Mouse (Mus musculus) common myeloid progenitor, adult 5-6 weeks (primary cell): ENCODE results near the gene Tra2a. TPM values are rescaled to one million over a fixed set of nuclear protein-coding genes. Genes with fewer than 3 reads are reported as not detected.

Experiments
- ATAC-seq: replicated peaks from 2 replicates; pipeline ENCODE4 v1.8.0; 2016; ENCODE audit warnings: low read depth, mild to moderate bottlenecking, moderate TSS enrichment, inconsistent platforms; ENCODE audit not compliant: poor library complexity, severe bottlenecking
- total RNA-seq: library from RNA; stranded (forward); fragments of 200-1000, 187-1606 nt; gene quantifications from 2 replicates; pipeline ENCODE4 v1.2.3, GENCODE M21; 2017

Gene Tra2a
- total RNA-seq, 1 experiment from 2014 or later = 162 TPM

DNA sequence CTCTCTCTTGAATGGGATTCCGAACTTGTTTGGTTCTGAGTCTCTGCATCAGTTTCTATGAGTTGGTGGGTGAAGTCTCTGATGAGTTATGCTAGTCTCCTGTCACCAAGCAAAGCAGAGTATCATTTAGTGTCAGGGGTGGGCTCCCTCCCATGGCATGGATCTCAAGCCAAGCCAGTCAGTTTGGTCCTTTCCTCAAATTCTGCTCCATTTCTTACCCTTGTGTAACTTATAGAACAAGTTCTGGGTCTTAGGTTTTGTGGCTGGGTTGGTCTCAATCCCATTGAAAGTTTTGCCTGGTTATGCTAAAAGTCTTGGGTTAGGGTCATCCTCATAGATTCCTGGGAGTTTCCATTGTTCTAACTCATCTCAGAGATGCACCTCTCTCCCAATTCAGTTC is 21.5 kb downstream of the Tra2a start:
- no peak for ATAC-seq

DNA sequence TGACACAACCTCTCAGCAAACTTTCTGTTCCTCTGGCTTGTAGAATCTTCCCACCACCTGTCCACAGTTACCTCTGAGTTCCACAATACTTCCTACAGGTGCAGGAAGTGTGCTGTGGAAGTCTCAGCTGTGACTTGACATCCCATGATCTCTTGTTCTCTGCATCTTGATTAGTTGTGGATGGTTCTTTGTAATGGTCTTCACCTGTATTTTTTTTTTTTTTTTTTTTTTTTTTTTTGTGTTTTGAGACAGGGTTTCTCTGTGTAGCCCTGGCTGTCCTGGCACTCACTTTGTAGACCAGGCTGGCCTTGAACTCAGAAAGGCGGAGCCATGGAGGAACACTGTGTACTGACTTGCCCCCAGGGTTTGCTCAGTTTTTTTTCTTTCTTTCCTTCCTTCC is 22.3 kb downstream of the Tra2a start:
- no peak for ATAC-seq

DNA sequence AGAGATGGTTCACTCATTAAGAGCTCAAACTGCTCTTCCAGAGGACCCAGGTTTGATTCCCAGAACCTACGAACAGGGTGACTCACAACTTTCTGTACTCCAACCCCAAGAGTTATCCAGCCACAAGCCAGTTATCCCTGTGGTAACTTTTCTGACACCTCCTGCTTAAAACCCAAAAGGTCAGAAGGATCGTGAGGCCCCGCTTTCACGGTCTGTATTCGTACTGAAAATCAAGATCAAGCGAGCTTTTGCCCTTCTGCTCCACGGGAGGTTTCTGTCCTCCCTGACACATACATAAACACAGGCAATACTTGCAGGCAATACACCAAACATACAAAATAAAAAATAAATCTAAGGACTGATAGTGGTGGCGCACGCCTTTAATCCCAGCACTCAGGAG is 27.5 kb downstream of the Tra2a start:
- ATAC-seq = peak; percentile 100

DNA sequence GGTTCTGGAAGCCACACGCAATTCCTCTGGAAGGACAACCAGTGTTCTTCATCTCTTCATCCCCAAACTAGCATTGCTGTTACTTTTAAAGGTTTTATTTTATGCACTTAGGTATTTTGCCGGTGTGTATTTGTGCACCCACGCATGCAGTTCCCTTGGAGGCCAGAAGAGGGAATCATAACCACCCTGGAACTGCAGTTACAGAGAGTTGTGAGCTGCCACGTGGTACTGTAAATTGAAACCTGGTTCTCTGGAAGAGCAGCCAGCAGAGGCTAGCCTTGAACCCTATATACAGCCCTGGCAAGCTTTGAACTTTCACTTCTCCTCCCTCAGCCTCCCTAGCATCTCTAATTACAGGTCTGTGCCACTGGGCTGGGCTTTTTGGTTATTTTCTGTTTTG is 30.5 kb downstream of the Tra2a start:
- peak; percentile 76 for ATAC-seq

GRCm38 (mm10) chr6:49228126-49228679 is 35.6 kb downstream of the Tra2a start:
- peak; percentile 74 for ATAC-seq

- peak; percentile 87 for ATAC-seq
Observed at GRCm38 (mm10) chr6:49227184-49227735, 36.6 kb downstream of the Tra2a start.

DNA sequence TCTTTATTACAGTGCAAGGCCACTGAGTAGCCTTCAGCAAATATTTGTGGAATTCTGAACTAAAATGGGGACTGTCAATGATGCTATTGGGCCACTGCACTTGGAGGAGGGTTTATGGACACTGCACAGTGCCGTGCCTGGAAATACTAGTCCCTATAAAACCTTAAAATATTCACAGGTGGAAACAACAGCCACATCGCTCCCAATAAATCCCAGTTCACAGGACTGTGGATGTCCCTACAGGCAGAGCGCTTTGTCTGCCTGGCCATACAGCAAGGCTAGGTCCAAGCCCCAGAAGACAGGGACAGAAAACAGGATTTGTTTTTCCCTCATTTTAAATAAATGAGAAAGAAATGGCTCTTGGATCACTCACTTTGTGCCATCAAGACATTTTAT is 38.1 kb downstream of the Tra2a start:
- no peak for ATAC-seq

DNA sequence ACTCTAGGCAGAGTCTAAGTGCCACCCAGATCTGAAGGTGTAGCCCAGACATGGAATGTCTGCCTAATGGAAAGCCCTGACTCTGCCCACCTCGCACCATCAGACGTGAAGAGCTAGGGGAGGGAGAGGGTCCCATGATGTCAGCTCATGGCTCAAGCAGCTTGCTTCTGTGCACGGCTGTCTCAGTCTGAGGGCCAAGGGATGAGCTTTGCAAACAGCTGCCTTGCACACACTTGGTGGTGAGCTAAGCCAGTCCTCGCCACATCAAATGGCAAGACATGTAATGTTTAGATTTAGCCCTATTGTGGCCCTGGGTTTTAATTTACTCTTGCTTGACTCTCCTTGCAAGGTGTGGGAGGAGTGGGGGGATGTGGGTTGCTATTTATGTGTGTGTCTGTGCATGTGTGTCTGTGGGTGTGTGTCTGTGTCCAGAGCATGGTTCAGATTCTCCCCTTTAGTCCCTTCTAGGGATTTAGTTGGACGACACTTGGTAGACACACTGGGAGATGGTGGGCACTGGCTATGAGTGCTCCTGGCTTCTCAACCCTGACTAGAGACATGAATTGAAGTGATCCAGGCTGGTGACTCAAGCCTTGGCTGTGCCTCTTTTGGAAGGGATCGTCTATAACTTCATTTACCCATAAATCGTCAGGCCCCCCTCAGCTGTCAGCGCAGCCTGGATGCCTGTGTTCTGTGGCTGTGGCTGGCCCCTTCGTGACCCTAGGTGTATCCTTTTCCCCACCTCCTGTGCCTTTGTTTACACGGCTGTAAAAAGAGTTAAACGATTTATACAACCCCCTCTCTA is 38.7 kb downstream of the Tra2a start:
- ATAC-seq = no peak

DNA sequence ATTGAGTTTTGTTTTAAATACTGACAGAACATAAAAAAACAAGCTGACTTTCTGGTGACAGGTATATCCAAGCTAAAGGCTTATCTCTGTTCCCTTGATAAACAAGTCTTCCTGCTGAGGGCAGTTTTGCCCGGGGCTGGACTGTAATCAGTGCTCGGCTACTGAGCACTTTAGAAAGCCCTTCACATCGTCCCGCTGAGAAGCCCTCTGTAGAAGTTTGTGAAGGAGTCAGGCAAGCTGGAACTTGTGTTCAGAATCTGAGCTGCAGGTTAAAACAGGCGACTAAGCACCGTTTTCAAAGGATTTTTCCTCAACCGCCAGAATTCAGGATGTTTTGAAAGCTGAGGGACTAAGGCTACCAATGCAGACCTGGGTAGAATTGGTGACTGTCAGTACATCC is 41.9 kb downstream of the Tra2a start:
- ATAC-seq = no peak

- ATAC-seq = no peak
Observed at GRCm38 (mm10) chr6:49219920-49220604, 43.8 kb downstream of the Tra2a start.

DNA sequence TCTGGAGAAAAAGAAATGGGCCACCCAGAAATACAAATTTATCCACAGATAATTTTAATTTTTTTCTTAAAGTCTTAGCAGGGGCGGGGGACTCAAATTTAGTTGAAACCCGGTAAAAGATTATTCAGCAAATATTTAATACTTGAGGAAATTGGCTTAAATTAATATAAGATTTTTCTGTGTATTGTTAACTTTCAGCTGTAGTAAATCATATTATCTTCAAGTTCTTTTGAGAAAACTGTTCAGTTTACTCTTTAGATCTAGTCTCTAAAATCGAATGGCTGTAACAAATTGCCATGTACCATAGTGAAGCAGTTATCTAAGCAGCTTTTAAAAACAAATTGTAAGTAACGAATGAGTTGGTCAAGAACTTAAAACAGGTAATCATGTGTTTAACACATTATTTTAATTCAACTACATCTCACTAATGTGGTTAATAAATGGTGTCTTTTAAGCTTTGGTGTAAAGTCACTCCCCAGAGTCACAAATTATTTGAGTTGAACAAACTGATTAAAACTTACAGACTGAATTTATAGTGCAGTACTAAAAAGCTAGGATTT is 44.8 kb downstream of the Tra2a start:
- no peak for ATAC-seq

DNA sequence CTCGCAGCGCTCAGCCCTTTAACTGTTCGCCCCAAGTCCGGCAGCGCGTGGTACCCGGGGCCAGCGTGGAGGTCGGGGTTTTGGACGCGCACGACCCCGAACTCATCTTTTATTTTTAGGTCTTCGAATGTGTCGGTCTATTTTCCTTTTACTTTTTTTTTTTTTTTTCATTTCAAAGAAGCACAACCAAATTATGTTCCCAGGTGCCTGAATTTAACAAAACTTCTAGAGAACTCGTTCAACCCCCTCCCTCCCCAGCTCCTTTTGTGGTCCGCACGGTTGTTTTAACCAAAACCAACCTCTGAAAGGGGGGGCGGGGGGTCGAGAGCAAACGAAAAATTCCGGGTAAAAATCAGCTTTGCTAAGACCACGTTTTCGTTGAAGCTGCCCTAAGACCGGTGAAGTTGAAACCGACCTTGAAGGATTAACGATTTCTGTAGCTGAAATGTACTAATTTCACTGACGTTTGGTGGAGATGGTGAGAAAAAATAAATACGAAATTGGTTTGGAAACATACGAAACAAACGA is 45.5 kb downstream of the Tra2a start:
- no peak for ATAC-seq

DNA sequence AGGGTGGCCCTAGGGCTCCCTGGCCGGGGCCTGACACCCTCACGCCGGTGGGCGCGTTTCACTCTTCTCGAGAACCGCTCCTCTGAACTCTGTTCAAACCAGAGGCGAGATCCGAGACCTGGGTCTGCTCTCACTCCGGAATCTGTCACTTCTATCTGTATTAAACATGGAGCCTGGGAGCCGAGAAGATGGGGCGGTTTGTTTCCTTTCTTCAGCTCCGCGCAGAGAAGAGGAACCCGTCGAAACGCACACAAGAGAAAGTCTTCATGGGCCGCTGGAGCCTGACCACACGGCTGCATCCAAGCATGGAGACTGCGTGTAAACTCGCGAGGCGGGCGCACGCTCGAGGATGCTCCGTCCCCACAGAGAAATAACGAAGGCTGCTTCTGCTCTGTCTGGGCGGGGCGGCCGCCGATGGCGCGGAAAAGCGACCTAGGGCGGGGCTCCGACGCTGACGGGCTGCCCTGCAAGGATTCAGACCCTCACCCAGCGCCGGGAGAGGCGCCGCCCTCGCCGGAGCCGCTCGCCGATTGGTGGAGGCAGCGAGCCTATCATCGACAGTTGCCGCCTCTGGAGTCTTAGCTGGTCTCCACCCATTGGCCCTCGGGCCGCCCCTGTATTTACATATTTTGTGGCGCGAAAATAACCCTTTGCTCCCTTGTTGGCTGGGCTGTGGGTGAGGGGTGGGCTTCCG is 46.1 kb downstream of the Tra2a start:
- ATAC-seq = peak; percentile 83

GRCm38 (mm10) chr6:49216811-49217542 is 46.9 kb downstream of the Tra2a start:
- ATAC-seq = no peak

DNA sequence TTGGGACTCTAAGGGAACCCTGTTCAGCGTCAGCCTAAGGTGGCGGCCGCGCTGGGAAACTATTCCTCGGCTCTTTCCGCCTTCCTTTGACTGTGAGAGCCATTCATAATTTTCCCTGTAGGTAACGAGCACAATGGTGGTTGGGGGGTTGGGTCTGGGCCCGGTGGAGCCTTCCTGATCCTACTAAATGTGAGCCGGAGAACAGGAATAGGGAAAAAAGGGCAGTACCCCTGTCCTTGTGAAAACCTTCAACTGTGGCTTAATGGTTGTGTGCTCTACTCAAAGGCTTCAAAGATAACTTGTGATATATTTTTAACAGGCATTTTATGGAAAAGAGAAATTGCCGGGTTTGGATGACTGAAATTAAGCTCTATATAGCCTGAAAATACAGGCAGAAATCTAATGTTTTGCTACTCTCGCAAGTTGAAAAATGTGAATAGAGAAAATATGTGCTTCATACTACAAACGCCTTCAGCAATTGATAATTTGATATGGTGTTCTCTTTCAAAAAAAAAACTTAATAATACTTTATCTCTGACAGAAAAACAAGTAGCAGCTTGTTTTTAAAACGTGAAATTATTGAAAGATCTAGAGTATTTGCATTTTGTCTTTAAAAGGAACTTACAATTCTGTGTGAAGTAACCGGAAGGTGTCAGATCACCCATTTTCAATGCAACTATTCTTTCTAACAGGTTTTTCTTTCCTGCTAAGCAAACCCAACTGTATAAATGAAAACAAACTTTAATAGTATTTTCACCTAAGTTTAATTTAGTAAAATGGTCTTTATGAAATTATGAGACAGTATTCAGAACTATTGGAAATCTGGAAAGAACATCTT is 47.9 kb downstream of the Tra2a start:
- ATAC-seq = no peak

- ATAC-seq = no peak
Observed at GRCm38 (mm10) chr6:49214928-49215747, 48.7 kb downstream of the Tra2a start, which contains the start of gene Igf2bp3. Igf2bp3 (minus strand) TSS chr6:49214957.

DNA sequence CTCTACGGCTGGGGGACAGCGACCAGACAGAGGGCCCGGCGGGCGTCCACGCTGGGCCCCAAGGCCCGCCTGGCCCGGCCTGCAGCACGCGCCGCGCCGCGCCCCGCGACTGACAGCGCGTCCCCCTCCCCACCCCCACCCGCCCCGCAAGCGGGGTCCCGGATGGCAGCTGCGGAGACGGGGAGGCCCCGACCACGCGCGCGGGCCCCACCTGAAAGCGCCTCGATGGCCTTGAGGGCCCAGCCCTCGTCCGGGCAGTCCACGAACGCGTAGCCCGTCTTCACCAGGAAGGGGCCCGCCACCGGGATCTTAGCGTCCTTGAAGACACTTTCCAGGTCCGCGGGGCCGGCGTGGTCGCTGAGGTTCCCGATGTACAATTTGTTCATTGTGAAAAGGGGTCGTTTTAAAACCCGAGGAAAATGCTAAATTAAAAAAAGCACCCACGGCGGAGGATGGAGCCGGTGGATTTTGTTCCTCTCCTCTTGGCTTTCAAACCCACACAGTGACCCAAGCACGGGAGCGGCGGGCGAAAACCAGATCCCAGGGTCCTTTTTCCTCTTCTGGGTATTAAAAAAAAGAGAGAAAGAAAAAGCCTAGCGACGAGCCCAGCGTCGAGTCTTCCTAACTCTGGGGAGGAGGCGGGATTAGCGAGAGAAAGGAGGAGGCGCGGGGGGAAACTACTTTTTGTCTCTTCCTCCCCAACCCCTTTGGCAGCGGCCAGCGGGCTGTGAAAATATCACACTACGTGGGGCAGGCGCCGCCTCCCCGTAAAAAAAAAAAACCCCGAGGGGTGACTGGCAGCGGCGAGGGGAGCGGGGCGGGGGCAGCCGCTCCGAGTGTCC is 49.5 kb downstream of the Tra2a start:
- ATAC-seq = no peak
